Mouse (Mus musculus) spleen, postnatal 10 days (tissue): ENCODE measurements around the gene Trim14.

Experiments
- DNase-seq, 2 experiments: peaks; one replicate each; pipeline ENCODE4 v3.0.0; 2021 to 2022; ENCODE audit warnings: low spot score in 2 of 2

Gene Trim14

GRCm38 (mm10) chr4:46527558-46527926 is 8.4 kb downstream of the Trim14 start:
- peak; percentile 35 to 45 for DNase-seq

- peak in 1 of 2 experiments; percentile 68 for DNase-seq
These were observed 9.0 kb downstream of the Trim14 start for GRCm38 (mm10) chr4:46526798-46527557.

- DNase-seq: no peak
These were observed 9.7 kb downstream of the Trim14 start for GRCm38 (mm10) chr4:46526226-46526625.

- DNase-seq: no peak
These were observed 12.6 kb downstream of the Trim14 start for GRCm38 (mm10) chr4:46523324-46523723.

GRCm38 (mm10) chr4:46521457-46521856 is 14.5 kb downstream of the Trim14 start:
- no peak for DNase-seq

GRCm38 (mm10) chr4:46520491-46520890 is 15.4 kb downstream of the Trim14 start:
- DNase-seq: no peak

GRCm38 (mm10) chr4:46507736-46508460 is 28.0 kb downstream of the Trim14 start:
- DNase-seq: peak; percentile 85 to 94

- DNase-seq: peak; percentile 85 to 97
These were observed 28.9 kb downstream of the Trim14 start for GRCm38 (mm10) chr4:46506801-46507610.

- no peak for DNase-seq
These were observed 30.4 kb downstream of the Trim14 start for GRCm38 (mm10) chr4:46505361-46506057.

- no peak for DNase-seq
These were observed 32.1 kb downstream of the Trim14 start for GRCm38 (mm10) chr4:46503881-46504280.

GRCm38 (mm10) chr4:46502606-46503502 is 33.1 kb downstream of the Trim14 start:
- DNase-seq: no peak

GRCm38 (mm10) chr4:46498976-46499375 is 37.0 kb downstream of the Trim14 start:
- DNase-seq: peak in 1 of 2 experiments; percentile 73

GRCm38 (mm10) chr4:46498511-46498910 is 37.4 kb downstream of the Trim14 start:
- DNase-seq: no peak

- DNase-seq: peak; percentile 79 to 88
These were observed 38.6 kb downstream of the Trim14 start for GRCm38 (mm10) chr4:46497286-46497892.

- DNase-seq: no peak
These were observed 40.4 kb downstream of the Trim14 start for GRCm38 (mm10) chr4:46495543-46495942.

- DNase-seq: no peak
These were observed 42.9 kb downstream of the Trim14 start for GRCm38 (mm10) chr4:46493071-46493470.

- peak; percentile 90 to 97 for DNase-seq
These were observed 46.7 kb downstream of the Trim14 start, which contains the start of gene Nans for GRCm38 (mm10) chr4:46489028-46489925. TSS of gene Nans (plus strand) at chr4:46489248.

- peak in 1 of 2 experiments; percentile 38 for DNase-seq
These were observed 48.6 kb downstream of the Trim14 start for GRCm38 (mm10) chr4:46487348-46487747.
